8 mouse cellular contexts compared by ENCODE assay signal in genomic region chr11:105589877-105590641, GRCm38 (mm10). TPM values are rescaled to one million over a fixed set of nuclear protein-coding genes. Genes with fewer than 3 reads are reported as not detected.
DNase-seq lines count a peak whose midpoint lies in the region; ATAC-seq and TF ChIP-seq lines count a peak whose summit lies in the region.

TSS of gene Tanc2 (plus strand) at chr11:105589986.

- no peak for ATAC-seq in G1E (ENCODE audit: extremely low read depth, insufficient number of reproducible peaks, low FRiP score, poor library complexity, severe bottlenecking)
- ATAC-seq in forebrain, embryonic 13.5 days: peak; percentile 48
- ATAC-seq in heart, embryonic 15.5 days (replicated peaks; ENCODE audit: insufficient number of reproducible peaks, insufficient read depth, low FRiP score, low read depth): peak; percentile 86
- ATAC-seq in liver, embryonic 16.5 days (ENCODE audit: low read depth): peak; percentile 10
- peak; percentile 89 for ATAC-seq in neural tube, embryonic 14.5 days (ENCODE audit: low read depth)
- no peak for ATAC-seq in megakaryocyte-erythroid progenitor cell, adult 5-6 weeks (replicated peaks; ENCODE audit: low FRiP score, low TSS enrichment, poor library complexity, severe bottlenecking)

- H3K27me3 ChIP-seq in G1E (ENCODE audit: insufficient read depth, low read length): peaks cover 7% of the 10 kb centered on the region; the same call in 1 of the 2 replicates
- no peaks in the 10 kb centered on the region for H3K27me3 ChIP-seq in forebrain, embryonic 13.5 days
- no peaks in the 10 kb centered on the region for H3K27me3 ChIP-seq in heart, embryonic 15.5 days
- peaks cover 7% of the 10 kb centered on the region; the same call in 1 of the 2 replicates for H3K27me3 ChIP-seq in liver, embryonic 16.5 days (ENCODE audit: control insufficient read depth, insufficient read depth, low read depth, low read length)
- H3K27me3 ChIP-seq in neural tube, embryonic 14.5 days (ENCODE audit: control insufficient read depth, insufficient read depth, low read length): no peaks in the 10 kb centered on the region

- H3K4me1 ChIP-seq in G1E (ENCODE audit: insufficient read depth, low read depth, low read length): peaks cover 8% of the 10 kb centered on the region
- peaks cover 8% of the 10 kb centered on the region; the same call in 1 of the 2 replicates for H3K4me1 ChIP-seq in forebrain, embryonic 13.5 days
- H3K4me1 ChIP-seq in heart, embryonic 15.5 days (replicated peaks): peaks cover 13% of the 10 kb centered on the region
- peaks cover 4% of the 10 kb centered on the region for H3K4me1 ChIP-seq in liver, embryonic 16.5 days (ENCODE audit: control insufficient read depth, low read depth, low read length)
- no peaks in the 10 kb centered on the region for H3K4me1 ChIP-seq in neural tube, embryonic 14.5 days (ENCODE audit: control insufficient read depth, insufficient read depth, low read length)

- DNase-seq in G1E (ENCODE audit: low spot score): no peak
- DNase-seq in brain, embryonic 14.5 days (ENCODE audit: low read depth): peak; percentile 50
- peak; percentile 65 to 83 for DNase-seq in kidney, postnatal 25 days

- H3K9ac ChIP-seq in forebrain, embryonic 13.5 days: peak within 1 kb of the TSS; percentile 89
- peak within 1 kb of the TSS; percentile 99 for H3K9ac ChIP-seq in heart, embryonic 15.5 days
- H3K9ac ChIP-seq in liver, embryonic 16.5 days (ENCODE audit: low read depth, low read length): peak within 1 kb of the TSS; percentile 78
- H3K9ac ChIP-seq in neural tube, embryonic 14.5 days (replicated peaks; ENCODE audit: low read depth, low read length): peak within 1 kb of the TSS; percentile 99

- H3K27ac ChIP-seq in forebrain, embryonic 13.5 days: peak within 1 kb of the TSS; percentile 89
- H3K27ac ChIP-seq in heart, embryonic 15.5 days: peak within 1 kb of the TSS; percentile 91
- peak within 1 kb of the TSS; percentile 53 for H3K27ac ChIP-seq in liver, embryonic 16.5 days (ENCODE audit: low read length)
- peak within 1 kb of the TSS; percentile 97 for H3K27ac ChIP-seq in neural tube, embryonic 14.5 days (ENCODE audit: low read depth, low read length)

- H3K36me3 ChIP-seq in G1E (replicated peaks): no peaks in the 10 kb centered on the region
- H3K36me3 ChIP-seq in forebrain, embryonic 13.5 days (ENCODE audit: poor library complexity, severe bottlenecking): no peaks in the 10 kb centered on the region
- no peaks in the 10 kb centered on the region for H3K36me3 ChIP-seq in heart, embryonic 15.5 days
- H3K36me3 ChIP-seq in liver, embryonic 16.5 days (ENCODE audit: control insufficient read depth, insufficient read depth): no peaks in the 10 kb centered on the region
- H3K36me3 ChIP-seq in neural tube, embryonic 14.5 days (ENCODE audit: control insufficient read depth, insufficient read depth, low read length): no peaks in the 10 kb centered on the region

- 0 out of 2 replicates have a peak, but pooled peaks have one; percentile 6 for TF ChIP-seq POLR2A in brain, embryonic 14.5 days (IDR thresholded peaks at IDR 0.05; ENCODE audit: borderline replicate concordance, extremely low read depth, insufficient read depth, insufficient read length, poor library complexity, severe bottlenecking)

- WGBS in forebrain, embryonic 13.5 days: under 1% methylated on average over 86 of the region's 87 CpGs
- under 1% methylated on average over 82 of the region's 87 CpGs for WGBS in heart, embryonic 15.5 days
- under 1% methylated on average over 56 of the region's 87 CpGs for WGBS in liver, embryonic 16.5 days (ENCODE audit: insufficient replicate concordance)
- under 1% methylated on average over 81 of the region's 87 CpGs for WGBS in neural tube, embryonic 14.5 days

- peaks cover 6% of the 10 kb centered on the region for H3K9me3 ChIP-seq in G1E (replicated peaks)
- H3K9me3 ChIP-seq in forebrain, embryonic 13.5 days (replicated peaks): no peaks in the 10 kb centered on the region
- 0 out of 2 replicates have a peak, but pooled peaks cover 3% of the 10 kb centered on the region for H3K9me3 ChIP-seq in heart, embryonic 15.5 days (replicated peaks)
- H3K9me3 ChIP-seq in liver, embryonic 16.5 days (replicated peaks; ENCODE audit: control insufficient read depth, low read length): no peaks in the 10 kb centered on the region
- no peaks in the 10 kb centered on the region for H3K9me3 ChIP-seq in neural tube, embryonic 14.5 days (ENCODE audit: control insufficient read depth, low read length)

- H3K4me3 ChIP-seq in G1E (ENCODE audit: low read depth, low read length): peak within 1 kb of the TSS; percentile 64
- H3K4me3 ChIP-seq in forebrain, embryonic 13.5 days: peak within 1 kb of the TSS; percentile 71
- H3K4me3 ChIP-seq in heart, embryonic 15.5 days: peak within 1 kb of the TSS; percentile 99
- H3K4me3 ChIP-seq in liver, embryonic 16.5 days (ENCODE audit: low read depth, low read length): peak within 1 kb of the TSS; percentile 69
- peak within 1 kb of the TSS; percentile 94 for H3K4me3 ChIP-seq in neural tube, embryonic 14.5 days (ENCODE audit: low read depth, low read length)

- peak within 1 kb of the TSS; percentile 70 for H3K4me2 ChIP-seq in forebrain, embryonic 13.5 days
- peak within 1 kb of the TSS; percentile 80 for H3K4me2 ChIP-seq in heart, embryonic 15.5 days
- H3K4me2 ChIP-seq in liver, embryonic 16.5 days (ENCODE audit: low read depth, low read length): peak within 1 kb of the TSS; percentile 98
- peak within 1 kb of the TSS; percentile 61 for H3K4me2 ChIP-seq in neural tube, embryonic 14.5 days (ENCODE audit: low read depth, low read length)

- TF ChIP-seq CTCF in G1E (IDR thresholded peaks at IDR 0.05; ENCODE audit: low read depth, low read length): no peak
- no peak for TF ChIP-seq CTCF in brain, embryonic 14.5 days (IDR thresholded peaks at IDR 0.05; ENCODE audit: borderline replicate concordance, extremely low read depth, insufficient read depth, insufficient read length)

RNA-seq across cellular contexts. Expression of gene Tanc2, which starts in this region (rescaled TPM):
- total RNA-seq in G1E (2014; fragmentation: Nextera tagmentation) (1.4 TPM in 1 of 2 replicates, not detected in the other), G1E (2017) (0.06 and 0.27 TPM in 2 replicates)
- not detected in 2 replicates for polyA plus RNA-seq in G1E (2012)
- polyA plus RNA-seq in brain, embryonic 14.5 days (2012; rRNA removed): 32.4 and 52.1 TPM in 2 replicates
- 17.4 and 21.9 TPM in 2 replicates for polyA plus RNA-seq in forebrain, embryonic 13.5 days (2015; fragmentation: Nextera tagmentation; extraction: Ambion mirVana)
- 12.4 and 15.0 TPM in 2 replicates for polyA plus RNA-seq in heart, embryonic 15.5 days (2015; fragmentation: Nextera tagmentation; extraction: Ambion mirVana)
- 0.70 and 0.83 TPM in 2 replicates for polyA plus RNA-seq in liver, embryonic 16.5 days (2015; fragmentation: Nextera tagmentation; extraction: Ambion mirVana)
- 65.5 and 77.0 TPM in 2 replicates for polyA plus RNA-seq in neural tube, embryonic 14.5 days (2014; fragmentation: Nextera tagmentation; extraction: Ambion mirVana)
- total RNA-seq in megakaryocyte-erythroid progenitor cell, adult 5-6 weeks (2014; fragmentation: Nextera tagmentation): 0.83 and 1.8 TPM in 2 replicates
- 0.80 and 5.9 TPM in 2 replicates for total RNA-seq in megakaryocyte-erythroid progenitor cell, adult 5-6 weeks (2017)

Comparison
In these comparisons a context has a peak if more than half of its experiments do, and no peak if none do; other contexts are left out.
1. Peak in ATAC-seq, H3K4me3 ChIP-seq, H3K27ac ChIP-seq, H3K9ac ChIP-seq and H3K4me2 ChIP-seq in liver, embryonic 16.5 days; RNA of the gene not detected or under 1 TPM.
2. ATAC-seq: peak in forebrain, embryonic 13.5 days (single experiment), heart, embryonic 15.5 days (single experiment) and neural tube, embryonic 14.5 days (single experiment); none in G1E (single experiment) and megakaryocyte-erythroid progenitor cell, adult 5-6 weeks (single experiment).
3. Peak in every context shown above with its lines, with median percentiles within 50 percentile points of each other: H3K4me3 ChIP-seq, H3K27ac ChIP-seq, H3K4me2 ChIP-seq and H3K9ac ChIP-seq.